Mouse (Mus musculus) leukemia stem cell, adult 10-12 weeks (primary cell): Measurements from ENCODE around the gene 1500009L16Rik. TPM values are rescaled to one million over a fixed set of nuclear protein-coding genes. Genes with fewer than 3 reads are reported as not detected.

Experiments used
- polyA plus RNA-seq: library from polyadenylated mRNA; stranded (reverse); fragments of >175 nt; gene quantifications from 2 replicates; pipeline ENCODE4 v1.2.3, GENCODE M21; 2012; ENCODE audit warnings: low replicate concordance

The 1500009L16Rik gene
- polyA plus RNA-seq, result 0.07 and 0.19 TPM in 2 replicates

DNA sequence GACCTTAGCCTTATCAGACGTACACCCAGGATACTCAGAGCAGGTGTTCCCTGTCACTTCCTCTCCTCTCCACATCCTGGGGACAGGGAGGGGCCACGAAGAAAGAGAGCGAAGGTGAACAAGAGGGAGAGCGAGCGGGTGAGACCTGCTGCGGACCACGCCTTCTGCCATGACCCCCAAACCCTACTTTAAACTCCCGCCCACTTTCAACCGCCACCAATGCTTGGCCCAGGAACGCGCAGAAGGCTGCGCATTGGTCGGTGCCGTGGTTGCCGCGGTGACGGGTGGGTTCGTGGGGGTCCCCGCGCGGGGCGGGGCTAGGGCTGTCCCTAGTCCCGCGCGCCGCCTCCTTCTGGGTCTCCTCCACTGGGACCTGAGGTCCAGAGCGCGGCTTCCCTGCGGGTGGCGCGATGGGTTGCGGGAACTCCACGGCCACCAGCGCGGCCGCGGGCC, at the start of gene 1500009L16Rik:
Gene 1500009L16Rik, plus strand, starts transcription at position 287 of the 453 bp plus-strand sequence.

Other genes with a start within 250 kb of the 1500009L16Rik start
- 0.02 TPM in 1 of 2 replicates, not detected in the other for gene Aldh1l2, start 188.7 kb upstream of the 1500009L16Rik start, polyA plus RNA-seq
- gene Washc4, start 179.1 kb upstream of the 1500009L16Rik start, polyA plus RNA-seq, result 0.36 and 0.73 TPM in 2 replicates
- gene Appl2, start 74.1 kb upstream of the 1500009L16Rik start, polyA plus RNA-seq, result 9.2 and 17.6 TPM in 2 replicates